Mouse (Mus musculus) spleen, adult 12 weeks (tissue): ENCODE data around the gene Slc39a11.

Experiments used
- DNase-seq: peaks from one replicate; pipeline ENCODE4 v3.0.0; 2022; ENCODE audit warnings: low spot score

Slc39a11 gene

GRCm38 (mm10) chr11:113631862-113632261, 18.0 kb downstream of the Slc39a11 start:
- DNase-seq, result no peak

GRCm38 (mm10) chr11:113631302-113631701, 18.6 kb downstream of the Slc39a11 start:
- DNase-seq, result no peak

DNA sequence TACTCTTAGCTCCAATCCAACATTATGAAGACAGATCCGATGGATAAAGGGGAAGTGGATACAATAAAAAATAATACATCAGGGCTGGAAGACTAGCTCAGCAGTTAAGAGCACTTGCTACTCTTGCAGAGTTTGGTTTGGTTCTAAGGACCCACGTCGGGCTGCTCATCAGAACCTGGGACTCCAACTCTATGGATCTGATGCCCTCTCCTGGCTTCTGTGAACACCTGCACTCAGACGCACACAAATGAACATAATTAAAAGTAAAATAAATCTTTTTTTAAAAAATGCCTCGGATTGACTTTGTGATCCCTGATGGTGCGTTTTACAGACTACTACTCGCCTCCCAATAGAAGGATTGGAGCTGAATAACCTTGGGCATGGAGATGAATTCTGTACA, 19.2 kb downstream of the Slc39a11 start:
- no peak for DNase-seq

DNA sequence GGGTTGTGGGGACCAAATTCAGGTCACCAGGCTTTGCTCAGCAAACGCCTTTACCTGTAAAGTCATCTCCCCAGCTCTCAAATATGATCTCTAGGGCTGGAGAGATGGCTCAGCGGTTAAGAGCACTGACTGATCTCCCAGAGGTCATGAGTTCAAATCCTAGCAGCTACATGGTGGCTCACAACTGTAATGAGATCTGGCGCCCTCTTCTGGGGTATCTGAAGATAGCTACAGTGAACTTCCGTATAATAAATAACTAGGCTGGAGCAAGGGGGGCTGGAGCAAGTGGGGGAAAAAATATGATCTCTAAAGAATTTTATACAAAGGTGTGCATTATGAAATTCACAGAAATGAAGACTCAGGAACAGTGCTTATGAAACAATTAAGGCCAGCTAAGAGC, 22.1 kb downstream of the Slc39a11 start:
- no peak for DNase-seq

GRCm38 (mm10) chr11:113625437-113625836, 24.4 kb downstream of the Slc39a11 start:
- DNase-seq, result no peak

DNA sequence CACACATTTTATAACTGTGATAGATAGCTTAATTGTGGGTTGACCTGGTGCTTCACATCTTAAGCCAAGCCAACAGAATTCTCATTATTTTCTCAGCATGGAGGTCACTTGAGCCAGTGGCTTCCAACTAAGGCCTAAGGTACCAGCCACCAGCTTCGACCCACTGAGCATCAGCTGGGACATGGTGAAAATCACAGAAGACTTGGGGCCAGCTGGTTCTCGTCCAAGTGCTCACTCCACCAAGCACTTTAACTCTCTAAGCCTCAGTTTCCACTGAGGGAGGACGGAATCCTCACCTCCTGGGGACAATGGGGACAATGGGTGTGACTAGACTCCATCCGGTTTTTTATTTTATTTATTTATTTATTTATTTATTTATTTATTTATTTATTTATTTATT, 27.9 kb downstream of the Slc39a11 start:
- DNase-seq, result no peak

GRCm38 (mm10) chr11:113621001-113621400, 28.9 kb downstream of the Slc39a11 start:
- no peak for DNase-seq

GRCm38 (mm10) chr11:113619420-113620080, 30.3 kb downstream of the Slc39a11 start:
- no peak for DNase-seq

GRCm38 (mm10) chr11:113618672-113619419, 31.0 kb downstream of the Slc39a11 start, which contains the start of gene Sstr2:
Gene Sstr2, plus strand, starts transcription at chr11:113619342.
- no peak for DNase-seq

DNA sequence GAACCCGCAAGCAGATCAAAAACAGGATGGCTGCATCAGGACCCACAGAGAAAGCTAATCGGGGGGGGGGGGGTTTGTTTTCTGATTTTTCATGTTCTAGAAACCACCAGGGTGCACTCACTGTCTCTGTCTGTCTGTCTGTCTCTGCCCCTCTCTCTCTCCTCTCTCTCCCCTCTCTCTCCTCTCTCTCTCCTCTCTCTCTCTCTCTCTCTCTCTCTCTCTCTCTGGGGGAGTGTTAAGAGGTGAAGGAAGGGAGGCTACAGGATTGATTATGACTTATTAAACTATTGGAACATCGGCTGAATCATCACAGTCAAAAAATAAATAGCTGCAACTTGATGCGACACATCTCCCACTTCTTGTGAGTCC, 31.6 kb downstream of the Slc39a11 start:
- DNase-seq, result no peak

DNA sequence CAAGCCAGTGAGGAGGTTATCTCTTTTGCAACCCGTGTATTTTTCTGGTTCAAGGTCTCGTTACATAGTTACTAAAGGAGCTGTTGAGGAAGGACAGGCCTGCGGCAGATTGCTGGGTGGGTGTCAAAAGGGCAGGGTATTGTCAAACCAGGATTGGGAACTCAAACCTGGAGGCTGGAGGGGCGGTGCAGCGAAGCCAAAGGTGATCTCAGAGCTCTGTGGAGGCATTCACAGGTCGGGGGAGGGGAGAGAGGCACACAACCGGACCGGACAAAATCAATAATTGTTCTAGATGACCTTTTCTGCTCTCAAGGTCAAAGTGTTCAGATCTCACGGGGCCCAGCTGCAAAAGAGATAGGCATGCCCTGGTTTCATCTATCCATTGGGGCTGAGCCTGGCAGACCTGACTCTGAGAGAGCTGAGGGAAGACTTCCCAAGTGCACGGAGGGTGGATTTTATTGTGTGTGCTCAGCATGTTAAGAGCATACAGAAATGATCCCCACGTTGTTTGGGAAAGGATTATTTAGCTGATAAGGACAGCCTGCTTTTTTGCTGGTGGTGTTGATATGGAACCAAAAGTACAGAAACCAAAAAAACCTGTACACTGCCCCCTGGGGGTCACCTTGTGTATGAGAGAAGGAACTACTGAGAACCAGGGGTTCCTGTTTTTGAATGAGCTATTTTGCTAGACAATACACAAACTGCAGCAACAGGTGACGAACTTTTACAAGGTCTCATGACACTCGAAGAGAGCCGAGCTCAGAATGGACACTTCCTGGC, 32.6 kb downstream of the Slc39a11 start:
- peak; percentile 43 for DNase-seq

GRCm38 (mm10) chr11:113614476-113614875, 35.4 kb downstream of the Slc39a11 start:
- no peak for DNase-seq

DNA sequence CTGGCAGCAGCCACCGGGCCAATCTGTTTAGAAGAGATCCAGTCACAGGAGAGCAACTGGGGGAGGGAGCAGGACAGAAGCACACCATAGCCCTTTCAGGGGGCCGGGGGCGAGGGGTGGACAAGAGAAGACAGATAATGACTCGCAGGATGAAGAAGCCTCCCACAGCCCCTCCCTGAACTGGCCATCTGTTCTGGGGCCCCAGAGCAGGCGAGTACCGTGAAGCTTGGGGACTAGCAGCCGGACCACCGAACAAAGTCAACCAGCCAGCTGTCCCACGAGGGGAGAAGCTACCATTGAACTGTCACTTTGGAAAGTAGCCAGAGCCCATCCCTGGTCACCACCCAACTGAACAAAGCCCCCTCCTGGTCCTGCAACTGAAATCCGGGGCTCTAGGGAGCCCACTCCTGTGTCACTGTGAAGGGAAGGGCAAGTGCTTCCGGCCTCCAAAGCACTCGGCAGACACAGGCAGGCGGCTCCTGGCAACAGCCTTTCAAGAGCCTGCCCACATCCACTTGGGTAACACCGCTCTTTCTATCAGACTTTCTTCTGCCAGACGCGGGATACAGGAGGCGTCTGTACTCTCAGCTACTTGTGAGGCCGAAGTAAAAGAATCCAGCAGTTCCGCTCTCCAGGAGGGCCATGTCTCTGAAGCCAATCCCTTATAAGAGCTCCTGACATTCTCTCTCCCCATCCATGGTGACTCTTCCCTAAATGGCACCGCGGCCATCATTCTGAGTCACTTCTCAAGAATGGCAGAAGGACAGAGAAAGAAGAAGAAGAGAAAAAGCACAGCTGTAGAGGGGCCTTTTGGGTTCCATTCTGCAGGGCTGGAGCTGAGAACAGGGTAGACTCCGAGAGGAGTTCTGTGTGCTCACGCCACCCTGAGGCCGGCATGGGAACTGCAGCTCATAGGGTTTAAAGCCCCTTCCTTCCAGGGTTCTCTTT, 37.9 kb downstream of the Slc39a11 start:
- no peak for DNase-seq

- DNase-seq, result no peak
Measured at GRCm38 (mm10) chr11:113611112-113611646, 38.7 kb downstream of the Slc39a11 start.

- DNase-seq, result no peak
Measured at GRCm38 (mm10) chr11:113610266-113610665, 39.6 kb downstream of the Slc39a11 start.

- no peak for DNase-seq
Measured at GRCm38 (mm10) chr11:113609581-113609980, 40.3 kb downstream of the Slc39a11 start.

DNA sequence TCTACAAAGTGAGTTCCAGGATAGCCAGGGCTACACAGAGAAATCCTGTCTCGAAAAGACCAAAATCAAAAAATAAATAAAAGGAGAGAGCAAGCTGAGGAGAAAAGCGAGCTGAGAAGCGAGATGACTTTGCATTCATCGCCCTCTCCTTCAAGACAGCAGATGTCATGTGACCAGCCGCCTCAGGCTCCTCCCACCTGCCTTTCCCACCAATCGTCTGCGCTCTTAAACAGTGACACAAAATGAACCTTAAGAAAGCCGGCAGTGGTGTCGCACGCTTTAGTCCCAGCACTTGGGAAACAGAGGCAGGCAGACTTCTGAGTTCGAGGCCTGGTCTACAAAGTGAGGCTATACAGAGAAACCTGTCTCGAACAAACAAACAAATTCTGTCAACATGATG, 42.3 kb downstream of the Slc39a11 start:
- DNase-seq, result no peak

DNA sequence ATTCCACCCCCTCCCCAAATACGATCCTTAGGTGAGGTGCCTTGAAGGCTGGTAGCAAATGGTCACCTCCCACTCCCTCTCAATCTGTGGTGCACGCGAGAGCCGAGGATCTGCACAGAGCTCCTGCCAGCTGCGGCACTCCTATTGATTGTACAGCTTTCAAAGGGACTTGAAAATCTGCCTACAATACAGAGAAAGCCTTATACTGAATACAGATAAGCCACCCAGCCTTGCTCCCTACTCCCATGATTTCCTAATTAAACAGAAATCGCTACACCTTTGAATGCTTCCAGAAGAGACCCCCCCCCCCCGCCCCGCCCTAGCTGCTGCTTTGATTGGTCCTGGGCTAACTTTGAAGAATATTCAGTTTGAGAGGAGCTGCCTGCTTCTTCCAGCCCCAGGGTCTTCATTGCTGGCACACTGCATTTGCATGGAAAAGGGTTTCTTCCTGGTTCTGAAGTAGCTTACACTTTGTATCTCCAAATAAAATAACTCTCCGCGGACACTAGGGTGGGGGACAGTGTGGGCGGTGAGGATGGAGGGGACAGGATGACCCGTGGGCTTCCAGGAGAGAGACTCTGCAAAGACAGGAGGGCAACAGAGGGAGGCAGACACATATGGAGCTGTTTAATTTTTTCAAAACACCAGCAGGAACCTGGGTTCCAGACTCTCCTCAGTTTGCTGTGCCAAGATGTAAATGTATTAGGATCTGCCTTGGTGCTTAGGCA, 48.1 kb downstream of the Slc39a11 start:
- DNase-seq, result no peak

DNA sequence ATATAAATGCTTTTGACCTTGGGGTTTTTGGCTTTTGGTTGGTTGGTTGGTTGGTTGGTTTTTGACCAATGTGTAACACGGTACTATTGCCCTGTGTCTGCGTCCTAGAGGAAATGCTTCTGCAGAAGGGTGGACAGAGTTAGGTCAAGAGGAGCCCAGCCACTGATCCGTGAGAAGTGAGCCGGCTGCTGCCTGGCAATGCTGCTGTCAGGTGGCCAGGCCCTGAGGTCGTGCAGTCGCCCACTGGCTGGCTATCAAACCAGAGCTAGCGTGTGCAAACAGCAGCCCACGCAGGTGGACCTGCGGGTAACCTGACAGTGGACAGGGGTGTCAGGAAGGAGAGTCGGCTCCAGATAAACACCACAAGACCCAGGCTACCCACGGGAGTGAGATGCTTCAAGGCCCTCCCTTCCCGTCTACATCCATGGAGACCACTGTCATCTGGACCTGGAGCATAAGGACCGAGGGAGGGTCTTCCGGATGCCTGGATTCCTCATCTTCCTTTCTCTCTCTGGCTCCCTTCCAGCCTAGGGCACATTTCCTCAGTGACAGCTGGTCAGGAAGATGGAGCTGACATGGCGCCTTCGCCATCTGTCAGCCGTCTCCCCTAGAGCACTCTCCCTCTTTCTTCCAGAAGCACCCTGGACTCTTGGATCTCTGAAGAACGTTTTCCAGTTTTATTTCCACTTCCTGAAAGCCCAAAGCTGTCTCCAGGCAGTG, 49.2 kb downstream of the Slc39a11 start:
- no peak for DNase-seq

DNA sequence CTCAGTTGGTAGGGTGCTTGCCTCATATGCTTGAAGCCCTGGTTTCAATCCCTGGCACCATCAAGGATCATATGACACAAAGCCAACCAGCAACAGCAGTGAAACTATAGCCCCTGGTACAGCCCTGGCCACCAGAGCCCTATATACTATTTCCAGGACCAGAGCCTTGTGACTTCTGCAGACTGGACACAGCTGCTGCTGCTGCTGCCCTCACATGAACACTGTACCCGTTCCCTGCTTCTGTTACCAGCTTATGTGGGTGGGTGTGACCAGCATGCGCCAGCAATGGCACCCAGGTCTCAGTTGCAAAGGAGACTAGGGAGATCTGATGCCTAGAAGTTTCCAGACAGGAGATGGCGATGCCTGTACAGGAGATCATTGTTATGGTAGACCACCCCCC, 52.2 kb downstream of the Slc39a11 start:
- no peak for DNase-seq
